Mouse (Mus musculus) olfactory bulb, adult 2 months (tissue): ENCODE results near the gene Sf3b1.

ENCODE experiments used
- CTCF ChIP-seq: fragments of 200-500 bp; IDR thresholded peaks from 2 replicates; pipeline ENCODE4 v1.5.1; 2012; ENCODE audit warnings: low read depth, mild to moderate bottlenecking, low read length, moderate library complexity; ENCODE audit not compliant: insufficient read depth
- POLR2A ChIP-seq: fragments of 200-500 bp; IDR thresholded peaks from 2 replicates; pipeline ENCODE4 v1.6.1; 2012; ENCODE audit warnings: mild to moderate bottlenecking, low read depth, low read length, moderate library complexity; ENCODE audit not compliant: insufficient read depth

- TF ChIP-seq CTCF (no peak), POLR2A (no peak)
Observed at GRCm38 (mm10) chr1:55042246-55042645, 15.0 kb upstream of the Sf3b1 start.
